Mouse (Mus musculus) limb, embryonic 10.5 days (tissue): Measurements from ENCODE around the gene Actr8. TPM values are rescaled to one million over a fixed set of nuclear protein-coding genes. Genes with fewer than 3 reads are reported as not detected.
A peak's percentile ranks its signal among the peaks of the same experiment; 100 is the strongest.

Experiments used
- DNase-seq: peaks from one replicate; pipeline ENCODE4 v3.0.0-alpha.2; 2017; ENCODE audit warnings: low spot score
- H3K27ac ChIP-seq: fragments of 300-500 bp; sonication (generic); 2 replicates; pipeline ENCODE4 v1.5.1; 2016; ENCODE audit warnings: mild to moderate bottlenecking
- H3K27me3 ChIP-seq: fragments of 300-500 bp; sonication (generic); 2 replicates; pipeline ENCODE4 v1.6.1; 2016; ENCODE audit warnings: low read depth, mild to moderate bottlenecking; ENCODE audit not compliant: poor library complexity, severe bottlenecking
- H3K36me3 ChIP-seq: fragments of 300-500 bp; sonication (generic); 2 replicates; pipeline ENCODE4 v1.6.1; 2016; ENCODE audit warnings: mild to moderate bottlenecking, moderate library complexity
- H3K4me1 ChIP-seq: fragments of 300-500 bp; sonication (generic); 2 replicates; pipeline ENCODE4 v1.6.1; 2016
- H3K4me3 ChIP-seq: fragments of 300-500 bp; sonication (generic); 2 replicates; pipeline ENCODE4 v1.5.1; 2016; ENCODE audit warnings: mild to moderate bottlenecking, moderate library complexity
- H3K9me3 ChIP-seq: fragments of 300-500 bp; sonication (generic); replicated peaks from 2 replicates; pipeline ENCODE4 v1.6.1; 2016; ENCODE audit warnings: mild to moderate bottlenecking
- WGBS: fragments of 180-500 bp; shearing (Covaris S2); methylation state at CpG from one replicate; pipeline ENCODE4 v1.1.7; 2016; 5-methylcytosine and 5-hydroxymethylcytosine counted together
- polyA plus RNA-seq: library from polyadenylated mRNA; unstranded; fragments of >200 nt; fragmentation: Nextera tagmentation; extraction: Ambion mirVana; gene quantifications from 2 replicates; pipeline ENCODE4 v1.2.1, GENCODE M21; 2016

Actr8 gene
- polyA plus RNA-seq, 1 experiment from 2014 or later, result 78.4 TPM

GRCm38 (mm10) chr14:30008733-30009575, 30.8 kb downstream of the Actr8 start, which contains the start of the genes Il17rb and Chdh:
Il17rb (minus strand) TSS chr14:30008896.
Chdh (plus strand) TSS chr14:30009023.
- Histone ChIP-seq H3K27ac (peak within 1 kb of the TSS; percentile 63; the same call in 1 of the 2 replicates), H3K36me3 (no peaks in the 10 kb centered on the region), H3K27me3 (peaks cover 41% of the 10 kb centered on the region), H3K4me1 (peaks cover 25% of the 10 kb centered on the region), H3K9me3 (no peaks in the 10 kb centered on the region), H3K4me3 (peak within 1 kb of the TSS; percentile 57)
- peak; percentile 68 for DNase-seq
- WGBS, result 8% methylated on average over 54 of the region's 54 CpGs

GRCm38 (mm10) chr14:30009864-30010560, 31.9 kb downstream of the Actr8 start:
- H3K4me1 ChIP-seq, result peaks cover 33% of the 10 kb centered on the region
- no peak overlapping the region for H3K27ac ChIP-seq
- peaks cover 41% of the 10 kb centered on the region for H3K27me3 ChIP-seq
- no peak overlapping the region for H3K4me3 ChIP-seq
- H3K9me3 ChIP-seq, result no peaks in the 10 kb centered on the region
- WGBS, result 86% methylated on average over 10 of the region's 10 CpGs
- DNase-seq, result no peak
- H3K36me3 ChIP-seq, result no peaks in the 10 kb centered on the region

- no peak for DNase-seq
These were observed 33.9 kb downstream of the Actr8 start for GRCm38 (mm10) chr14:30011886-30012560.

GRCm38 (mm10) chr14:30014487-30014886, 36.4 kb downstream of the Actr8 start:
- DNase-seq, result no peak
- peaks cover 16% of the 10 kb centered on the region for H3K27me3 ChIP-seq
- WGBS, result 63% methylated on average over 10 of the region's 10 CpGs
- no peaks in the 10 kb centered on the region for H3K36me3 ChIP-seq
- no peaks in the 10 kb centered on the region for H3K9me3 ChIP-seq
- no peak overlapping the region for H3K4me3 ChIP-seq
- H3K27ac ChIP-seq, result 0 out of 2 replicates have a peak overlapping the region, but pooled peaks have one; percentile 11
- H3K4me1 ChIP-seq, result peaks cover 22% of the 10 kb centered on the region

More at GRCm38 (mm10) chr14:30011886-30012560, 33.9 kb downstream of the Actr8 start:
- H3K4me1 ChIP-seq, result peaks cover 34% of the 10 kb centered on the region
- 82% methylated on average over 10 of the region's 10 CpGs for WGBS
- no peak overlapping the region for H3K4me3 ChIP-seq
- H3K36me3 ChIP-seq, result no peaks in the 10 kb centered on the region
- peaks cover 41% of the 10 kb centered on the region for H3K27me3 ChIP-seq
- no peaks in the 10 kb centered on the region for H3K9me3 ChIP-seq
- no peak overlapping the region for H3K27ac ChIP-seq

GRCm38 (mm10) chr14:30015008-30015407, 36.9 kb downstream of the Actr8 start:
- 0 out of 2 replicates have a peak overlapping the region, but pooled peaks have one; percentile 11 for H3K27ac ChIP-seq
- DNase-seq, result no peak
- H3K27me3 ChIP-seq, result peaks cover 11% of the 10 kb centered on the region
- peaks cover 21% of the 10 kb centered on the region for H3K4me1 ChIP-seq
- no peaks in the 10 kb centered on the region for H3K9me3 ChIP-seq
- WGBS, result 74% methylated on average over 1 of the region's 1 CpGs
- no peak overlapping the region for H3K4me3 ChIP-seq
- H3K36me3 ChIP-seq, result no peaks in the 10 kb centered on the region

- Histone ChIP-seq H3K27ac (no peak overlapping the region), H3K27me3 (no peaks in the 10 kb centered on the region), H3K9me3 (no peaks in the 10 kb centered on the region), H3K4me3 (no peak overlapping the region), H3K4me1 (peaks cover 17% of the 10 kb centered on the region), H3K36me3 (no peaks in the 10 kb centered on the region)
- DNase-seq, result no peak
- 91% methylated on average over 5 of the region's 5 CpGs for WGBS
These were observed 38.5 kb downstream of the Actr8 start for GRCm38 (mm10) chr14:30016666-30017065.

GRCm38 (mm10) chr14:30017794-30018462, 39.8 kb downstream of the Actr8 start:
- Histone ChIP-seq H3K27ac (no peak overlapping the region), H3K27me3 (no peaks in the 10 kb centered on the region), H3K36me3 (no peaks in the 10 kb centered on the region), H3K4me3 (no peak overlapping the region), H3K4me1 (peaks cover 9% of the 10 kb centered on the region; the same call in 1 of the 2 replicates), H3K9me3 (no peaks in the 10 kb centered on the region)
- 90% methylated on average over 8 of the region's 8 CpGs for WGBS
- no peak for DNase-seq

GRCm38 (mm10) chr14:30018463-30018801, 40.3 kb downstream of the Actr8 start:
- Histone ChIP-seq H3K36me3 (no peaks in the 10 kb centered on the region), H3K4me3 (no peak overlapping the region), H3K27me3 (no peaks in the 10 kb centered on the region), H3K4me1 (peaks cover 9% of the 10 kb centered on the region; the same call in 1 of the 2 replicates), H3K27ac (no peak overlapping the region), H3K9me3 (no peaks in the 10 kb centered on the region)
- no peak for DNase-seq
- WGBS, result 94% methylated on average over 4 of the region's 4 CpGs

- peaks cover 9% of the 10 kb centered on the region; the same call in 1 of the 2 replicates for H3K4me1 ChIP-seq
- H3K9me3 ChIP-seq, result no peaks in the 10 kb centered on the region
- H3K4me3 ChIP-seq, result no peak overlapping the region
- WGBS, result 93% methylated on average over 6 of the region's 6 CpGs
- no peaks in the 10 kb centered on the region for H3K36me3 ChIP-seq
- H3K27me3 ChIP-seq, result no peaks in the 10 kb centered on the region
- DNase-seq, result no peak
- H3K27ac ChIP-seq, result no peak overlapping the region
These were observed 40.7 kb downstream of the Actr8 start for GRCm38 (mm10) chr14:30018846-30019245.

GRCm38 (mm10) chr14:30019375-30019774, 41.2 kb downstream of the Actr8 start:
- WGBS, result 91% methylated on average over 8 of the region's 8 CpGs
- Histone ChIP-seq H3K9me3 (no peaks in the 10 kb centered on the region), H3K27me3 (no peaks in the 10 kb centered on the region), H3K4me3 (no peak overlapping the region), H3K36me3 (no peaks in the 10 kb centered on the region), H3K4me1 (peaks cover 7% of the 10 kb centered on the region; the same call in 1 of the 2 replicates), H3K27ac (no peak overlapping the region)
- no peak for DNase-seq

GRCm38 (mm10) chr14:30019792-30020575, 41.8 kb downstream of the Actr8 start:
- WGBS, result 47% methylated on average over 9 of the region's 9 CpGs
- H3K27ac ChIP-seq, result 0 out of 2 replicates have a peak overlapping the region, but pooled peaks have one; percentile 19
- no peak overlapping the region for H3K4me3 ChIP-seq
- peaks cover under 1% of the 10 kb centered on the region; the same call in 1 of the 2 replicates for H3K4me1 ChIP-seq
- no peaks in the 10 kb centered on the region for H3K36me3 ChIP-seq
- H3K27me3 ChIP-seq, result no peaks in the 10 kb centered on the region
- H3K9me3 ChIP-seq, result no peaks in the 10 kb centered on the region
- no peak for DNase-seq
